Mouse (Mus musculus): ENCODE measurements around the gene Pdia3. TPM values are rescaled to one million over a fixed set of nuclear protein-coding genes. Genes with fewer than 3 reads are reported as not detected.

Gene Pdia3
- 77.7 and 103 TPM in 2 replicates for polyA plus RNA-seq (2021; fragmentation: Nextera tagmentation)
- long read RNA-seq, experiment 1, transcript Pdia3-201 (13 exons, 2,770 nt), result major isoform, 895 of 946 reads
- long read RNA-seq, experiment 1, partial matches to known transcripts, result 19 of 946 reads
- long read RNA-seq, experiment 1, other reads (novel, unspliced or antisense), result 32 of 946 reads
- long read RNA-seq, experiment 2, transcript Pdia3-201 (13 exons, 2,770 nt), result major isoform, 130 of 198 reads
- long read RNA-seq, experiment 2, partial matches to known transcripts, result 51 of 198 reads
- long read RNA-seq, experiment 2, other reads (novel, unspliced or antisense), result 17 of 198 reads

GRCm38 (mm10) chr2:121413387-121414042, at the start of gene Pdia3, which contains the start of gene Catsper2:
Gene Pdia3 (plus strand): TSS chr2:121413775.
Gene Catsper2 (minus strand): TSS chr2:121413792.

GRCm38 (mm10) chr2:121386961-121387575, 26.5 kb upstream of the Pdia3 start, which contains the start of gene Strc:
Gene Strc (minus strand): TSS chr2:121387168.

GRCm38 (mm10) chr2:121444178-121444577, 30.6 kb downstream of the Pdia3 start, which contains the start of gene Ell3:
Gene Ell3 (minus strand): TSS chr2:121444278.

GRCm38 (mm10) chr2:121448739-121449535, 35.4 kb downstream of the Pdia3 start, which contains the start of gene Serf2:
Gene Serf2 (plus strand): TSS chr2:121449195.

GRCm38 (mm10) chr2:121452990-121453389, 39.4 kb downstream of the Pdia3 start, which contains the start of gene Hypk:
Gene Hypk (plus strand): TSS chr2:121453290.

GRCm38 (mm10) chr2:121456692-121457642, 43.4 kb downstream of the Pdia3 start, which contains the start of gene Serinc4:
Gene Serinc4 (minus strand): TSS chr2:121456781.

GRCm38 (mm10) chr2:121473301-121474179, 60.0 kb downstream of the Pdia3 start, which contains the start of gene Mfap1b:
Gene Mfap1b (minus strand): TSS chr2:121474067.

Other genes with a start within 250 kb of the Pdia3 start
- gene Tubgcp4, start 243.1 kb upstream of the Pdia3 start, polyA plus RNA-seq (2021; fragmentation: Nextera tagmentation), result 10.3 and 12.6 TPM in 2 replicates
- gene Zscan29, start 242.7 kb upstream of the Pdia3 start, polyA plus RNA-seq (2021; fragmentation: Nextera tagmentation), result 2.0 and 2.3 TPM in 2 replicates
- 20.2 and 28.1 TPM in 2 replicates for gene Trp53bp1, start 142.4 kb upstream of the Pdia3 start, polyA plus RNA-seq (2021; fragmentation: Nextera tagmentation)
- gene Map1a, start 124.2 kb upstream of the Pdia3 start, polyA plus RNA-seq (2021; fragmentation: Nextera tagmentation), result 116 and 149 TPM in 2 replicates
- 24.7 and 28.6 TPM in 2 replicates for gene Ppip5k1, start 58.4 kb upstream of the Pdia3 start, polyA plus RNA-seq (2021; fragmentation: Nextera tagmentation)
- gene Ckmt1, start 56.1 kb upstream of the Pdia3 start, polyA plus RNA-seq (2021; fragmentation: Nextera tagmentation), result 304 and 453 TPM in 2 replicates
- gene Strc, start 26.6 kb upstream of the Pdia3 start, polyA plus RNA-seq (2021; fragmentation: Nextera tagmentation), result 0.04 TPM in 1 of 2 replicates, not detected in the other
- 0.81 and 1.7 TPM in 2 replicates for gene Catsper2, start within 50 bp of the Pdia3 start, polyA plus RNA-seq (2021; fragmentation: Nextera tagmentation)
- gene Ell3, start 30.5 kb downstream of the Pdia3 start, polyA plus RNA-seq (2021; fragmentation: Nextera tagmentation), result 0.90 and 1.5 TPM in 2 replicates
- 612 and 693 TPM in 2 replicates for gene Serf2, start 35.4 kb downstream of the Pdia3 start, polyA plus RNA-seq (2021; fragmentation: Nextera tagmentation)
- gene Hypk, start 39.5 kb downstream of the Pdia3 start, polyA plus RNA-seq (2021; fragmentation: Nextera tagmentation), result 97.5 and 119 TPM in 2 replicates
- gene Serinc4, start 43.0 kb downstream of the Pdia3 start, polyA plus RNA-seq (2021; fragmentation: Nextera tagmentation), result 0.21 TPM in 1 of 2 replicates, not detected in the other
- 37.3 and 49.3 TPM in 2 replicates for gene Mfap1b, start 60.3 kb downstream of the Pdia3 start, polyA plus RNA-seq (2021; fragmentation: Nextera tagmentation)
- gene Mfap1a, start 92.9 kb downstream of the Pdia3 start, polyA plus RNA-seq (2021; fragmentation: Nextera tagmentation), result 11.3 and 13.6 TPM in 2 replicates
- 1.5 and 1.7 TPM in 2 replicates for gene Wdr76, start 92.9 kb downstream of the Pdia3 start, polyA plus RNA-seq (2021; fragmentation: Nextera tagmentation)

Measured in left cerebral cortex, adult 6 months (tissue).